Mouse (Mus musculus): Measurements from ENCODE around the gene Ywhah. TPM values are rescaled to one million over a fixed set of nuclear protein-coding genes. Genes with fewer than 3 reads are reported as not detected.

Gene Ywhah
- polyA plus RNA-seq, 2 experiments = 132 to 183 TPM

- Histone ChIP-seq H3K27me3 (ENCODE audit: control insufficient read depth, insufficient read depth, low read length) (no peaks in the 10 kb centered on the region), H3K4me1 (replicated peaks; ENCODE audit: control insufficient read depth in 2 of 2, insufficient read depth in 2 of 2, low read length in 1 of 2) (peaks cover 0 to 4% of the 10 kb centered on the region in 2 experiments; a peak in 2 of 4 replicates), H3K9ac (replicated peaks) (no peak overlapping the region), H3K27ac (no peak overlapping the region), H3K4me2 (ENCODE audit: low read depth) (no peak overlapping the region), H3K9me3 (ENCODE audit: control insufficient read depth, low read length) (no peaks in the 10 kb centered on the region), H3K4me3 (ENCODE audit: insufficient read depth in 1 of 2, low read depth in 2 of 2, low read length in 2 of 2) (no peak overlapping the region), H3K36me3 (replicated peaks; ENCODE audit: control insufficient read depth, insufficient read depth, low read depth) (no peaks in the 10 kb centered on the region)
- no peak for TF ChIP-seq EP300 (IDR thresholded peaks at IDR 0.05; ENCODE audit: low read depth)
- TF ChIP-seq CTCF (IDR thresholded peaks at IDR 0.05; ENCODE audit: low read depth) = no peak
- WGBS (ENCODE audit: insufficient replicate concordance) = 50% methylated on average over 14 of the region's 14 CpGs
- DNase-seq (ENCODE audit: low read depth in 3 of 3, low spot score in 3 of 3) (no peak), ATAC-seq (ENCODE audit: insufficient read depth) (0 out of 2 replicates have a peak, but pooled peaks have one; percentile 28)
Observed at GRCm38 (mm10) chr5:33009818-33010812, 8.5 kb upstream of the Ywhah start.

DNA sequence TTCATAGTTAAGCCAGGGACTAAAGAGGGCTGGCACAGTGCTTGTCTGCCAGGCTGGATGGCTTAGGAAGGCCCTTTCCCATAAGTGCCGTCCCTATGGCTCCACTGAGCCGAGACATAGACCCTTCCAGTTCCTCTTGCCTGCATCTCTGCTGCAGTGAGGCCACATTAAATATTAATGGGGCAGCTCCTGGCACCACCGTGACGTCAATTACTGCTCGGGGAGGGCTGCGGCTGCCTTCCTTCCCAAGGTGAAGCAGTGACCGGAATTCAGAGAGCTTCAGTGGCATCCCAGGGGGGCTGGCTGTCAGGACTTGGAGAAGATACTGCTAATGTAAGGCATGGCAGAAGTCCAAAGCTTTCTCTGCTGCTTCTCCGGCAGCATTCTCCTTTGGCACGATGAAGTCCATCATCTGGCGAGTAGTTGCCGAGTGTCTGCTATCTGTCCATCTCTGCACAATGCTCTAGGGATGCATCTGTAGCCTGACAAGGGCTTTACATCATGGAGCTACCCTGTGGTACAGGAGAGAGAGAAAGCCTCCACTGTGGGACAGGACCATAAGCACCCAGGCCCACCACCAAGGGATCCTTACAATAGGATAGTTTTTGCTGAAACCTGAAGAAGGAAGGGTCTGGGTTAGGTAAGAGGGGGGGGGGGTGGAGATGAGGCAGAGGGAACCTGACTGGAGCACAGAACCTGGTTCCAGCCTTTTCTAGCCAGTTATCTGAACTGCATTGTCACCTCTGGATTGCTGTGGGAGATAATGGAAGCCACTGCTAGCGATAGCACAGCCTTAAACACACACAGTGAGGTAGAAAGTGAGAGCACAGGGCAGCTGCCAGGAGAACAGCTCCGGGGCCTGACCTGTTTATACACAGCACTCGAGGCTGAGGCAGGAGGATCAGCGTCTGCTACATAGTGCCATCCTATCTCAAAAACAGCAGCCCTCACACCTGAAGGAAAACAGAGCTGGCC is 7.2 kb upstream of the Ywhah start:
- Histone ChIP-seq H3K4me1 (replicated peaks; ENCODE audit: control insufficient read depth in 2 of 2, insufficient read depth in 2 of 2, low read length in 1 of 2) (peaks cover 0 to 6% of the 10 kb centered on the region in 2 experiments; a peak in 2 of 4 replicates), H3K4me2 (ENCODE audit: low read depth) (no peak overlapping the region), H3K27ac (no peak overlapping the region), H3K9me3 (ENCODE audit: control insufficient read depth, low read length) (no peaks in the 10 kb centered on the region), H3K36me3 (replicated peaks; ENCODE audit: control insufficient read depth, insufficient read depth, low read depth) (no peaks in the 10 kb centered on the region), H3K4me3 (ENCODE audit: insufficient read depth in 1 of 2, low read depth in 2 of 2, low read length in 2 of 2) (no peak overlapping the region), H3K27me3 (ENCODE audit: control insufficient read depth, insufficient read depth, low read length) (no peaks in the 10 kb centered on the region), H3K9ac (replicated peaks) (no peak overlapping the region)
- TF ChIP-seq CTCF (IDR thresholded peaks at IDR 0.05; ENCODE audit: low read depth) (no peak), EP300 (IDR thresholded peaks at IDR 0.05; ENCODE audit: low read depth) (no peak)
- ATAC-seq (ENCODE audit: insufficient read depth) = no peak
- 56% methylated on average over 15 of the region's 15 CpGs for WGBS (ENCODE audit: insufficient replicate concordance)
- DNase-seq (ENCODE audit: low read depth in 3 of 3, low spot score in 3 of 3) = no peak

DNA sequence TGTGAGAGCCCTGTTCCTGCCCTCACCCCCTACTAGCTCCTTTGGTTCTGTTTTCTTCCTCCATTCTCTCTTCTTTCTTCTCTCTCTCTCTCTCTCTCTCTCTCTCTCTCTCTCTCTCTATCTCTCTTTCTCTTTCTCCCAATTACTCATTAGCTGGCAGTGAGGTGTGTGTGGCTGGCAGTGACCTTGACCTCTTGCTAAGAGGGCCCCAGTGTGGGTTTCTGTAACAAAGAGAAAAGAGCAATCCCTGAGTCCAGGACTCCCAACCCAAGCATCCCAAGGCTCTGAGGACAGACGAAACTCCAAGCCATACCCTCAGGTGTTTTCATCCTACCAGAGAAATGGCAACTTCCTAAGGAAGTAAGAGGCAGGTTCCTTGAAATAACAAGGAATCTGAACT is 4.5 kb upstream of the Ywhah start:
- H3K27ac ChIP-seq = no peak overlapping the region
- DNase-seq (ENCODE audit: low read depth in 3 of 3, low spot score in 3 of 3) (no peak), ATAC-seq (ENCODE audit: insufficient read depth) (no peak)
- no peak overlapping the region for H3K4me2 ChIP-seq (ENCODE audit: low read depth)
- no peaks in the 10 kb centered on the region for H3K27me3 ChIP-seq (ENCODE audit: control insufficient read depth, insufficient read depth, low read length)
- H3K4me3 ChIP-seq (ENCODE audit: insufficient read depth in 1 of 2, low read depth in 2 of 2, low read length in 2 of 2) = no peak overlapping the region
- TF ChIP-seq CTCF (IDR thresholded peaks at IDR 0.05; ENCODE audit: low read depth) (no peak), EP300 (IDR thresholded peaks at IDR 0.05; ENCODE audit: low read depth) (no peak)
- peaks cover 6 to 15% of the 10 kb centered on the region in 2 experiments for H3K4me1 ChIP-seq (replicated peaks; ENCODE audit: control insufficient read depth in 2 of 2, insufficient read depth in 2 of 2, low read length in 1 of 2)
- WGBS (ENCODE audit: insufficient replicate concordance) = 38% methylated on average over 1 of the region's 1 CpGs
- H3K36me3 ChIP-seq (replicated peaks; ENCODE audit: control insufficient read depth, insufficient read depth, low read depth) = no peaks in the 10 kb centered on the region
- H3K9ac ChIP-seq (replicated peaks) = no peak overlapping the region
- H3K9me3 ChIP-seq (ENCODE audit: control insufficient read depth, low read length) = no peaks in the 10 kb centered on the region

DNA sequence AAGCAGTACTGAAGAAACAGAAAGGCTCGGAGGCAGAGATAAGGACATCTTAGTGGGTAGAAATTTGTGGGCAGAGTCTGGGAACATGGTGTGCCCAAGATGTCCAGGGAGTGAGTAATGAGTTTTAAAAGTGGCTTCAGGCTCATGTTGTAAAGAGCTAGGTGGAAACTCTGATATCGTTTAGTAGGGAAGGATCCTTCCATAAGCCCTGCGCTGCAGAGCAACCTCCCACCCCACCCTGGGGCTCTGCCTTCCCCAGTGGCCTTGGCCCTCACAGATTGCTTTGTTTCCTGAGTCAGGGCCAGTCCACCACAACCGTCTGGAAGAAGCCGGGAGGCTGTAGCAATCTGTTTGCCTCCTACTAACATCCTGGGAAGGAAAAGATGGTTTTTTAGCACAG is 3.0 kb upstream of the Ywhah start:
- Histone ChIP-seq H3K4me3 (ENCODE audit: insufficient read depth in 1 of 2, low read depth in 2 of 2, low read length in 2 of 2) (no peak overlapping the region), H3K36me3 (replicated peaks; ENCODE audit: control insufficient read depth, insufficient read depth, low read depth) (peaks cover 2% of the 10 kb centered on the region; the same call in 1 of the 2 replicates), H3K9me3 (ENCODE audit: control insufficient read depth, low read length) (no peaks in the 10 kb centered on the region), H3K4me1 (replicated peaks; ENCODE audit: control insufficient read depth in 2 of 2, insufficient read depth in 2 of 2, low read length in 1 of 2) (peaks cover 9 to 15% of the 10 kb centered on the region in 2 experiments), H3K4me2 (ENCODE audit: low read depth) (no peak overlapping the region), H3K27me3 (ENCODE audit: control insufficient read depth, insufficient read depth, low read length) (no peaks in the 10 kb centered on the region), H3K9ac (replicated peaks) (no peak overlapping the region), H3K27ac (no peak overlapping the region)
- ATAC-seq (ENCODE audit: insufficient read depth) (no peak), DNase-seq (ENCODE audit: low read depth in 3 of 3, low spot score in 3 of 3) (no peak)
- WGBS (ENCODE audit: insufficient replicate concordance) = 28% methylated on average over 5 of the region's 5 CpGs
- TF ChIP-seq CTCF (IDR thresholded peaks at IDR 0.05; ENCODE audit: low read depth) = no peak
- no peak for TF ChIP-seq EP300 (IDR thresholded peaks at IDR 0.05; ENCODE audit: low read depth)
